Mouse (Mus musculus) spleen, postnatal 14 days (tissue): ENCODE data around the gene Cadps2.

Experiments
- DNase-seq, 2 experiments: peaks; one replicate each; pipeline ENCODE4 v3.0.0; 2021 to 2022; ENCODE audit warnings: low spot score in 2 of 2

The Cadps2 gene

DNA sequence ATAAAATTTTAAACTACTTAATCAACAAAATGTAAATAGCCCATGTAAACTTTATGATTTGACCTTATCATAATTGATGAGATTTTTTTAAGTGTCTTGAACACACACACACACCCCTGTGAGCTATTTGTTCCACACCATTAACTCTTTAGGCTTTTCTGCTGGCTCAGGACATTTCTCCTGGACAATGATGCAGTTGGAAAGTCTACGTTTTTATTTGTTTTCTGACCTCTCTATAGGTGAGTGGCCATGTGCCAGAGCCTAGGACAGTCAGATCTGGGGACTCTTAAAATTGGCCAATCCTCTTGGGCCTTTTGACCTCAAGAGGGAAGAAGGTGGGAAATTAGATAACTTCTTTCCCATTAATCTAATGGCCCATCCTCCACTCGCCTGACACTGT is 478.6 kb downstream of the Cadps2 start:
- no peak for DNase-seq

DNA sequence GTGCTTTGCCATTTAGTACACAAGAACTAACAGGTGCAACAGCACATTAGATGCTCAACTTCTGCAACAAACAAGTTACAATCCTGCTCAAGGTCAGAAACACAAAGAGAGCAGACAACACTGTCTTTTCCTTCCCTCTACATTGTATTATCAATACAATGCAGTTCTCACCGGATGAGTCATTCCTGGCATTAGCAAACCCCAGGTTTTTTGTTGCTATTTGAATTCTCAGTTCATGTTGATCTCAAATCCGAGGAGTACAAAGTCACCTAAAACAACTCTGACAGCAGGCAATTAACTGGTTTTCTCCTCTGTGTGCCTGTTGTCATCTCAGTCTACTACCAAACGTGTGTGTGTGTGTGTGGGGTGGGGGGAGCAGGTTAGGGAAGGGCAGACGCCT is 483.1 kb downstream of the Cadps2 start:
- DNase-seq, result no peak

DNA sequence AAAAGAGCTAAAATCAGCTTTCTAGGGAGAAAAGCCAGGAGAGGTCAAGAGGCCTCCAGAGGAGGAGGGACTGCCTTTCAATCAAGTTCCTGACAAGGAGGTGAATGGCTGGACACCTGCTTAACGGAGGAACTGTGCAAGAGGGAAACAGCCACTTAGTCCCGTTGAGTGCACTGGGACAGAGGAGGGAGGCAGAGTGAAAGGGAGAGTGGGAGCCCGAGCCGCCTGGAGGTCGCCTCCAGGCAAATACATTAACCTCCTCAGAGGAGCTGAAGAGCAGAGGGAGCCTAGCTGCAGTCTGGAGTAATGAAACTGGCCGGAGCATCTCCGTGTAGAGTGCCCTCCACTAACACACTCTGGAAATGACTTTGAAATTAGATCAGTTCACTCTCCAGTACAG is 485.7 kb downstream of the Cadps2 start:
- no peak for DNase-seq

DNA sequence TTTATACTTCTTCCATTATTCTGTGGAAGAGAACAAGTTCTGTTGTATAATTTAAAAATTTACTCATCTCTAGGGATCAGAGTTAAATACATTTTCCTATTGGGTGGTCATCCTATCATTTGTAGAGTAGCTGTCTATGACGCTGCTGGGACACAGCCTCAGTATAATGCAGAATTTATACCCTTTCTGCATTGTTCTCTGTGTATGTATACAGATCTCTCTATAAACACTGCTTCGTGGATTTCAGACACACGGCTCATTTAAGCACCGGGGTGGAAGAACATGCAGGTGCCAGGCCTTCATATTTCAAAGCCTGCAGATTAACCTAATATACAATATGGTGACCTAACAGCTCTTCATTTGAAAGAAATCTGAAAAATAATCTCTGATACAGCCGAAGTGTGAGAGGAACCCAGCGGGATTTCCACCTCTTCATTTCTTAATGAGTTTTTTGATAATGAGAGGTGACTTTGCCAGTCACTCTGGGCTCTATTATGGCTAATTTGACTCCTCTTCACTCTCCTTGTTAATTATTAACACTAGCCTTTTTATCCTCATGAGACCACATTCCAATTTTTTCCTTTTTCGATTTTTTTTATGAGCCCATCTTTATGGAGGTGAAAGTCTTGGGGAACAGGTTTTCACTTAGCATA is 501.7 kb downstream of the Cadps2 start:
- no peak for DNase-seq

DNA sequence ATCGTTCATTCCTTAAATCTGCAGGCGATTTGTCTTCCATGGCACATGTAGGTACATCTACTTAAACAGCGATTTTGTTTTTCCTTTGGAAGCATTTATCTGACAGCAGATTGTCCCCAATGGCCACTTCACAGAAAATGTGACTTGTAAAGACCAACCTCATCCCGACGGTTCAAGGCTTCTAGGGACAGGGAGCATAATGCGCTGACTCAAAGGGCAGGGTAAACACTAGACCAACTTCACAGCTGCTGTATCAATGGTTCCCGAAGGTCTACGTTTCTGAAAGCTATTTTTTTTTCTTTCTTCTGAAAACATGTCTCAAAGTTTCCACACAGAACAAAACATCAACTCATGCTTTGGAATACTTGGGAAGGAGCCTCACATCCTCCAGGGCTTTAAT is 524.3 kb downstream of the Cadps2 start:
- DNase-seq, result no peak

DNA sequence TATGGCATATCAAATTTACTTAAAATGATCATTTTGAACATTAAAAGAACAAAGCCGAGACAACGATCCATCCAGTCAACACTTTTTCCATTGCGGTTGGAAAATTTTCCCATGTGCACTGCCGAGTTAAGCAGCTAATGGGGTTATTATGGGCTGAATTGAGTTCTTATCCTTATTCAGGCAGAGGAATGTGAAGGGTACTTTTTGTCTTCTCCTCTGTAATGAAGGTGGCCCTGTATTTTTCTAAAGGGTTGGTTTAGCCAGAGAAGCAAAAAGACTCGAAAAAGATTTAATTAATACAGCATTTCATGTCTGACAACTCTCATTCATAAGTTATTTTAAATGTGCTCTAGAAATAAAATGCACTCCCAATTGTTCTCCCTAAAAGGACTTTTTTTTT is 524.9 kb downstream of the Cadps2 start:
- DNase-seq, result no peak

DNA sequence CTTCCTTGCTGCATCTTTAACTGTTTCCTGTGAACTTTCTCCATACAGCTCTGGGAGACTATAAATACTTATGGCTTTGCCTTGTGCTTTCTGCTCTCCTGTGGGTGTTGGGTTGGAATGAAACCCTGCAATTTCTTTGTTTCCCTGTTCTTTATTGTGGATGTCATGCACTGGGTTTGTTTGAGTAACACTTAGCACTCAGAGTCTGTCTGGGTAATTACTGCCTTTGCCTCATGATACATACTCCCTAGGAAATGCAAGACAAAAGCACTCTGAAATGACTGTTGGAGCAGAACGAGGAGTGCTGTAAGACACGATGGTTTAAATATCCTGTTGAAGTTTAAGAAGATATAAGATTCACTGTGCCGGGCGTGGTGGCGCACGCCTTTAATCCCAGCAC is 533.2 kb downstream of the Cadps2 start:
- no peak for DNase-seq

DNA sequence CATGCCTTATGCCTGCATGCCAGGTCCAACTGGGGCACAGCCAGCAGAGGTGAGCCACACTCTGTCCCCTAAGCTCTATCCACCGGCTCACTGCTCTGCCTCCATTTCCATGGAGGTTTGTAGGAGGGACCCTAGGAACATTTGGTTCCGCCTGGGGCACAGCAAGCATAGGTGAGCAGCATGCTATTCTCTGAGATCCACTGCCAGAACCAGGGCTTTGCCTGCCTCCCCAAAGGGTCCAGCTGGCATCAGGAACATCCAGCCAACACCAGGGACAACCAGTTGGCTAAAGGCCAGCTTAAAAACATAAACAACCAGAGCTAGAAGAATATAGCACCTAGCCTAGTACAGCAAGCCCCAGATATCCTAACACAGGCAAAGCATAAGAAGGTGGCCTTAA is 540.6 kb downstream of the Cadps2 start:
- DNase-seq, result no peak

DNA sequence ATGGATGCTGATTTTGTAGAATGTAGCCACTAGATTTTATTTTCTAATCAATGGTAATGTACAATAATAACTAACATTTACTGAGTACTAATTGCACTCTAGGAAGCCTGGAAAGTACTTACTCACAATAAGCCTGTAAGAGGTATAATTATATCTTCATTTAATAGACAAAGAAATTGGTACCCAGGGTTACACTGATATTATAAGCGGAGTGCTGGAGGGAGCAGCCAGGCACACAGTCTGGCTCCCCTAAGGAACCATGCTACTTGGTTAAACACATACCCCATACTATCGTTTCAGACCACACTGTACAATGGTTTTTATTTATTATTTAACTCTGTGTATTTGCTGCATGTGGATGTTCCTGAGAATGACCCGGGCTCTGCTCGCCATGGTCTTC is 544.5 kb downstream of the Cadps2 start:
- DNase-seq, result no peak

DNA sequence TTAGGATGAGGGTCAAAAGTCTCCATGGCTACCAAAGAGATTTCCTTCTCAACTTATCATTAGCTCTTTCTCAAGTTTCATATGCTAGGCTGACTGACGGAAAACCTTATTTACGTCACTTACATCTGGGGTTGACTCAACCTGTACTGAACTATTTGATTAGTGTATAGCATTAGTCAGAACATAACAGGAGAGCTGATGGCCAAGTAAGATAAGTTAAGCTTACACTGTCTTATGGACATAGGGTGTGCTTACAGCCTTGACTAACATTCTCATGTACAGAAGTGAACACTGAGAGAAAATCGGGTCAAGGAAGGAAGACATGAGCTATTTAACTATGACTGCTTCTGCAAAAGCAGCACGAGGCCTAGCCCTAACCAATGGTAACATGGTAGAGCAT is 550.5 kb downstream of the Cadps2 start:
- no peak for DNase-seq

DNA sequence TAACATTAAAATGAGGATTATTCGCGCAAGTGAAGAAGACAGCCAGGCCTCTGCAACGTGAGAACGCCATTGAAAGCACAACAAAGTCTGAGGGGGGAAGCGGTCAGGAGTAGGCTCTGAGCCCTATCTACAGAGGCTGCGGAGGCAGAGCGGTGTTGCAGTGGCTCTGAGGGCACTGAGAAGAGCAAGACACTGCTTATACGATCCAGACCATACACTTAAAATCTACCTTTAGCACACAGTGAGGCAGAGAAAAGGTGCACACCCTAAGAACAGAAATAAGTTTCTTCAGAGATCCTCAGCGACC is 557.8 kb downstream of the Cadps2 start:
- DNase-seq, result no peak

DNA sequence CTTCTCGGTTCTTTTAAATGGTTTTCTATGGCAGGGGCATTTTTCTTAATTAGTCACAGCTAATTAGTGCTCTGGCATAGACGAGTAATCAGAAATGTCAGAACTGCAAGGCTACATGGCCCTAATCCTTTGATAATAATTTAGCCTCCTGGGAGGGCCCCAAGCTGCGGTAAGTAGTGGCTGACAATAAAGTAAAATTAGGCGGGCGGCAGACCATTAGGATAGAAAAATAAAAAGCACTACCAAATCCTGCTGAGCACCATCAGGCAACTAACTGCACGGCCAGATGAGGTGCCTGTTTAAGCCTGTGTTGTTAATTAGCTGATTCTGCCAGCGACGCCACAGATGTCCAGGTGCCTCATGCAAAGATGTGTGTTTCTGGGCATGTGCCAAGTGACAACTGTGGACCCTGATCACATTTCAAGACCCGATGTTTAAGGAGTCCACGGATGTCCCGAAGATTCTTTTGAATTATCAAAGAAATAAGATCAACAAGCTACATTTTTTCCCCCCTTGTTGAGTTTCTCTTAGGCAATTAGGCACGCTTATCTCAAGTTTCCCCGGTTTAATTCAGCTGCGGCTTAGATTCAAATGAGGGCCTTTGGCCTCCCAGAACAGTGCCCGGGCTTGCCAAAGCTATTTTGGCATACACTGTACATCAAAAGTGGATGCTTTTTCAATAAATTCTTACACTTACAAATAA is 558.3 kb downstream of the Cadps2 start:
- DNase-seq, result no peak

DNA sequence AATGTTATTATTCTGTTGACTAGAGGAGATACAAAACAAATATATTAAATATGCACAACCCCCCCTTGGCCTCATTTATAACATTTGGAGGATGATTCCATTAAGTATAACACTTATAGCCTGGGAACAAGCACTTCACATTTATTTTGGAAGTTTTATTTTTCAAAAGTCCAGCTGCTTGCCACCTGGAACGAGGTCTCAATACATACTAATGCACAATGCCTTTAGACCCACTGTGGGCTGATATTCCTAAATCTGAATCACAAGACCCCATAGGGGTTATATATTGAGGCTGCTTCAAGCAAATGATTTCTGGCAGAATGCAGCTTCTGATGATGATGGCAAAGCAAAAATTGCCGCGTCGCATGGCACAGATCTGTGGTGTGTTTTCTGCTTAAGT is 565.7 kb downstream of the Cadps2 start:
- DNase-seq, result no peak

DNA sequence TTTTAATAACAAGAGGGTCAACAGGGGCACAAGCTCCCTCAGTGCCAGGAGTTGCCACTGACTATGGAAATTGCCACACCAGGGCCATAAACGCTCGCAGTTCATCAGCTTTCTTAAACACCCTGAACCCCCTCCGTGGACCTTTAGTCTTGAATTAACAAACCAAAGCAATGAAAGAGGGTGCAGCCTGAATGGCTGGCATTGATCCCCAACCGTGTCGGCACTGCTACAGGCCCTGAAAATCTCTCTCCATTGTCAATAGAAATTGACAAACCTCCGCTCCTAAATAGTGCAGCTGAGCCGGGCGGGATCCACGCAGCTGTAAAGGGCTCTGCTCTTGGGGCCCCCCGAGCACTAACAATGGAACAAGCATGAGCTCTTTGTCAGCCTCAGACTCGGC is 566.2 kb downstream of the Cadps2 start:
- no peak for DNase-seq

DNA sequence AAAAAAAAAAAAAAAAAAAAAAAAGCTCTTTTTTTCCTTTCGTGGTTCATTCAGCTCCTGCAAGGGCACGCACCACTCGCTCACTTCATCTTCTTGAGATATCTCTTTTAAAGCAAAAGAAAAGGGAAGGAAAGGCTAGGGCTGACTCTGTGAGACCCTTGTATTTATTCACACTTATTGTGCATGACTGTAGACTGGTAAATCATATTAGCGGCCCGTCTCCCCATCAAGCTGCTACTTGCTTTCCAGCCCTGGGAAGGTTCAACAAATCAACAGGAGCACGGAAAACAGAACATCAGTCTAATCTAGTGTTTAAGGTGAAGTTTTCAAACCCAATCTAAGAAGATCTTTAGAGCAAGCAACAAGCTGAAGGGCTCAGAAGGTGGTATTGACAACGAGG is 566.7 kb downstream of the Cadps2 start:
- DNase-seq, result no peak

DNA sequence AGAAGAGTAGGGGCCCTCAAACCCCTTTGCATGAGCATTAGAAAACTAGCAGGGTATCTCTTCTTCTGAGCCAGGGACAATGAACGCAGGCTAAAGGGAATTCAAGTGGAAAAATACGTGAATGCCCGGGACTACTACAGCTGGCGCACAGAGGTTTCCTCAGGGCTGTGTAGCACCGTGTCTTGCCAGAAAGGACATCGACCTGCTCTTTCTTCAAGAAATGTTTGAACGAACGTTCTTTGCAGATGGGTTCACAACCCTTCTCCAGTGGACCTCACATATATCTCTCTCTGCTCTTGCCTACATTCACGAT is 578.5 kb downstream of the Cadps2 start:
- DNase-seq, result no peak

DNA sequence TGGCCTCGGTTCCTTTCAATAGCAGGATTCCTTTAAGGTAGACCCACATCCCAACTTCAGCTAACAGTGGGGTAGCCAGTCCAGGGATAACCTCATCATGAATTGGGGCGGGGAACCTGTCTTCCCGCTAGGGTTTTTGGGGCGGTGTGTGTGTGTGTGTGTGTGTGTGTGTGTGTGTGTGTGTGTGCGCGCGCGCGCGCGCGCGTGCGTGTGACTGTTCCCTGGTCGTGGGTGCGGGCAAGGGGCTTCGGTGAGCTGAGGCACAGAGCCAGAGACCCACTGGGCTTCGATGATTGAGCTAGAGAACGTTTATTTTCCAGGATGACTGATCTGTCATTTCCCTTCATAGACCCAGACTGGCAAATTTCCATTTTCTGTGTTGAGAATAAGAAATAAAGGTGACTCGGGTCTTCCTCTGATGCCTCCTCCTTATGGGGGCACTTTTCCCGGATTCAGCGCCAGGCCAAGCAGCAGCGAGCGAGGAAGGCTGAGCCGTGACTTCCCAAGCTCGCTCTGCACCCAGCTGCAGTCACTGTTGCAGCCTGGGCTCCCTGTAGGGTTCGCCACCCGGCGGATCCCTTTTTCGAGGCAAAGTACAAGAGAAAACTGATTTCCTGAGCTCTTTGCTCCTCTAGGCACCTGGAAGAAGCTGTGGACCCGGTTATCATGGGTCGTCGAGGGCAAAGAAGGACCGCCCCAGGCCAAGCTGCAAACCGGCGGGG is 579.0 kb downstream of the Cadps2 start:
- DNase-seq, result no peak

DNA sequence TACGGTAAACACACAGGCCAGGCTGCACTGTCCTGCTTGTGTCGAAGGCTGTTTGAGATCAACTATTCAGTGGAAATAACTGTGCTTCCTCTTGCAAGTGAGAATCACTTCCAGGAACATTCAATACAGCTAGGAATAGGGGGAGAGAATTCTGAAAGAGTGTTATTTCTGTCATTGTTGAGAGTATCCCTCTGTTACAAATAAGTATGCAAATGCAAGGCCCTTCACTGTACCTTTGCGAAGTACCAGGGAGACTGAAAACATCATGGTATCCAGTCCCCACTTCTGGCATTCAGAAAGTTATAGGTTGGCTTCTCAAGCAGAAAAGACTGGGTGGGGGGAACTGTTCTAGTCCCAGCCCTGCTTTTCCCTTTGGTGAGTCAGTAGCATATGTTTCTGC is 581.2 kb downstream of the Cadps2 start:
- DNase-seq, result no peak

DNA sequence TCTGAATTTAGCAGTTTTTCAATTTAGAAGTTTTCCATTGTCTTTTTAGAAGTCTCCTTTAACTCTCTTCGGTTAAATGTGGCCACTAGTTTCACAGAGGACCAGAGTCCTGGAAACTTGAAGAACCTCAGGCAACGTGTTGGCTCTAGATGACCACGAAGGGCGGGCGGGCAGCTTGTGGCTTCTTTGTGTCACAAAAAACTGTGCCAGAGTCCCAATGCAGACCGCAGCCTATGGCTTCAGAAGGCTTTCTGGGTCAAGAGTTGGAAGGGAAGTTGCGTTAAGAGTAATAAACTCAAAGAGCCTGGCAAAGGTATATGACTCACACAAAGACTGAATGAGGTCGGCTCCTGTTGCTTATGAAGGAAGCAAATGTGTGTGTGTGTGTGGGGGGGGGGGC is 584.1 kb downstream of the Cadps2 start:
- no peak for DNase-seq

DNA sequence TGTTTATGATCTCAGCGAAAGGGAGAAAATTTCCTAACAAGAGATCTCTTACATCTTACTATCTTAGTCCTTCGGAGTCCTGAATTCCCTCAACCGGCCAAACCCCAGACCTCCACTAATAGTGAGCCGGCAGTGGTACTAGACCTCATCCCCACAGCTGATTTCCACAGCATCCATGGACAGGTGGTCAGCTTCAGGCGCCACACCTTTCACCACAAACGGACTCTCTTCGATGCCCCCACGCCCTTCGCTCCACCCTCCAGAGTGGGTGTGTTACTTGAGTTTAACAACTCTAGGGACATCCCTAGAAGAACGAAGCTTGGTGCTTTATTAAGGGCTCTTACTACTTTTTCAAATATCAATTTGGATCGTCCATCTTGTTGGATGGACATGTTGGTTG is 584.6 kb downstream of the Cadps2 start:
- no peak for DNase-seq

DNA sequence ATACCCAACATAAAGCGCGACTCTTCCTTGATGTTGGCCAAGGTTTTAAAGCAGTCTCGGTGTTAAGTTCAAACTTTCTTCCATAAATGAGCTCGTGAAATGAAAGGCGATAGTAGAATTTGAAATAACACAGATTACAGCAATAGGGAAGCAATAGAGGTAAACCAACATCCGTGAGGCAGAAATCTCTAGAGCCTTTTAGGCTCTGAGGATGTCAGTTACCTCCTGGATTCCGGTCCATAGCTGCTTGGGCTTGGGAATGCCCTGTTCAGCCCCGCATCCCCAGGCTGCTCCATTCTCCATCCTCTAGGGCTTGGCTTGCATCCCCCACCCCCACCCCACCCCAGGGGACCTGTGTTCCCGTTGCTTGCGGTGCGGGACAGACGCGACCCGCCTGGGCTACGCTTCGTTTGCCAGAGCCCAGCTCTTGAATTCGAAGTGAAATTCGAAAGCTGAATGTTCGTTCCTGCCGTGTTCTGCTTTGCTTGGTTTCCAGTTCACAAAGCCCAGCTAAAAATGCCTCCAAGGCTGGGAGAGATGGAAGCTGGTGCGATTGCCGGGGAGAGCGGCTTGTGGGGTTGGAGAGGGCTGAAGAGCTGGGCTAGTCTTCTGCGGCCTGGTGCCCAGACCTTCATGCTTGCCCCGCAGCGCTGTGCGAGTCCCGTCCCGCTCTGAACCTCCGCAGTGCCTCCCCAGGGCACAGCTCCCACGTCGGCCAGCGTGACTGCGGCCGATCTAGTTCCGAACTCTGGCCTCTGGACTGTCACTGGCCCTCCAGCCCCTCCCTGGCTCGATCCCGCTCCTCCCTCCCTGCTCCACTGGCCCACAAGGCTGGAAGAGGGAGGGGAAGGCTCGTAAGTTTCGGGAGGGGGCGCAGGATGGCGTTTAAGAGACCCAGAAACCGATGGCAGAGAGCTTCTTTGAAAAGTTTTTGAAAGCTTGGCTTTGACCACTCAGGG is 585.6 kb downstream of the Cadps2 start:
- DNase-seq, result no peak
